Mouse (Mus musculus) testis, adult 2 months (tissue): ENCODE data around the gene Mpp3. TPM values are rescaled to one million over a fixed set of nuclear protein-coding genes. Genes with fewer than 3 reads are reported as not detected.

Source experiments
- H3K27ac ChIP-seq: fragments of 200-500 bp; 2 replicates; pipeline ENCODE4 v1.5.1; 2012; ENCODE audit warnings: low read depth, low read length; ENCODE audit not compliant: control insufficient read depth, insufficient read depth
- H3K27me3 ChIP-seq: fragments of 200-500 bp; 2 replicates; pipeline ENCODE4 v1.6.1; 2012; ENCODE audit warnings: mild to moderate bottlenecking, low read length, moderate library complexity; ENCODE audit not compliant: control insufficient read depth, insufficient read depth
- H3K36me3 ChIP-seq: fragments of 200-500 bp; 2 replicates; pipeline ENCODE4 v1.6.1; 2012; ENCODE audit warnings: mild to moderate bottlenecking, low read length; ENCODE audit not compliant: control insufficient read depth, insufficient read depth
- H3K4me1 ChIP-seq: fragments of 200-500 bp; 2 replicates; pipeline ENCODE4 v1.6.1; 2012; ENCODE audit warnings: low read length; ENCODE audit not compliant: control insufficient read depth, insufficient read depth
- H3K4me3 ChIP-seq: fragments of 200-500 bp; 2 replicates; pipeline ENCODE4 v1.5.1; 2012; ENCODE audit warnings: low read depth, mild to moderate bottlenecking, low read length, moderate library complexity, mixed read lengths; ENCODE audit not compliant: control insufficient read depth
- CTCF ChIP-seq: fragments of 200-500 bp; IDR thresholded peaks from 2 replicates; pipeline ENCODE4 v1.5.1; 2012; ENCODE audit warnings: low read depth, mild to moderate bottlenecking, inconsistent platforms, low read length, moderate library complexity; ENCODE audit not compliant: control insufficient read depth, insufficient read depth, insufficient replicate concordance
- POLR2A ChIP-seq: fragments of 200-500 bp; IDR thresholded peaks from 2 replicates; pipeline ENCODE4 v1.6.1; 2012; ENCODE audit warnings: low read depth, mild to moderate bottlenecking, inconsistent platforms, low read length, moderate library complexity; ENCODE audit not compliant: control insufficient read depth
- polyA plus RNA-seq: library from polyadenylated mRNA; depleted of rRNA; stranded (reverse); fragments of >200 nt; gene quantifications from 2 replicates; pipeline ENCODE4 v1.2.3, GENCODE M21; 2012

Mpp3 gene
- polyA plus RNA-seq, 1 experiment: 11.0 TPM

- Histone ChIP-seq H3K4me3 (peak within 1 kb of the TSS; percentile 96), H3K27ac (peak within 1 kb of the TSS; percentile 82), H3K4me1 (peaks cover 12% of the 10 kb centered on the region), H3K36me3 (no peaks in the 10 kb centered on the region), H3K27me3 (no peaks in the 10 kb centered on the region)
- no peak for TF ChIP-seq CTCF
- TF ChIP-seq POLR2A: peak; percentile 66
These were observed 43.9 kb downstream of the Mpp3 start, which contains the start of gene Cfap97d1 for GRCm38 (mm10) chr11:101984054-101985025. Gene Cfap97d1, plus strand, starts transcription at chr11:101984279.

DNA sequence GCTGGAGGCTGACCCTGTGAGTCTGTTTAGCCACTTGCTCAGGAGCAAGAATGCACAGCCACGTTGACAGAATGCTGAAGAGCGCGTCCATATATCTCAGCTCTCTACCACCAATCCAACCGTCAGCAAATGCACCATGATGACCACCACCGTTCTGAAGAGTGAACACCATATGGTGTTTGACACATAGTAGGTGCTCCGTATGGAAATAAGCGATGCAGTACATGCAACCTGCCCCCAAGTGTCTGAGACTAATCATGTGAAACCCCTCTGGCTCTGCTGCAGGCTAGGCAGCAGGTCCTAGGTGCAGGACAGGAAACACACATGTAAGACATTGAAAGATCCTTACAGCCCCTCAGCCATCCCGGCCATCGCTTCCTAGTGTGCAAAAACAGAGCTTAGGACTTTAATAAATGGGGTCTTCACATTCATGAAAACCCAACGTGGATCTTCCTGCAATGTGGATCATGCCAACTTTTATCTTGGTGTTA lies 44.8 kb downstream of the Mpp3 start:
- peak overlapping the region; percentile 0 for H3K4me3 ChIP-seq
- no peak overlapping the region for H3K27ac ChIP-seq
- H3K4me1 ChIP-seq: peaks cover 12% of the 10 kb centered on the region
- no peaks in the 10 kb centered on the region for H3K36me3 ChIP-seq
- H3K27me3 ChIP-seq: no peaks in the 10 kb centered on the region
- TF ChIP-seq POLR2A (no peak), CTCF (no peak)

- H3K27me3 ChIP-seq: no peaks in the 10 kb centered on the region
- H3K4me1 ChIP-seq: peaks cover 12% of the 10 kb centered on the region
- no peak for TF ChIP-seq CTCF
- TF ChIP-seq POLR2A: no peak
- no peak overlapping the region for H3K27ac ChIP-seq
- peak overlapping the region; percentile 1 for H3K4me3 ChIP-seq
- H3K36me3 ChIP-seq: no peaks in the 10 kb centered on the region
These were observed 45.3 kb downstream of the Mpp3 start for GRCm38 (mm10) chr11:101982981-101983411.

DNA sequence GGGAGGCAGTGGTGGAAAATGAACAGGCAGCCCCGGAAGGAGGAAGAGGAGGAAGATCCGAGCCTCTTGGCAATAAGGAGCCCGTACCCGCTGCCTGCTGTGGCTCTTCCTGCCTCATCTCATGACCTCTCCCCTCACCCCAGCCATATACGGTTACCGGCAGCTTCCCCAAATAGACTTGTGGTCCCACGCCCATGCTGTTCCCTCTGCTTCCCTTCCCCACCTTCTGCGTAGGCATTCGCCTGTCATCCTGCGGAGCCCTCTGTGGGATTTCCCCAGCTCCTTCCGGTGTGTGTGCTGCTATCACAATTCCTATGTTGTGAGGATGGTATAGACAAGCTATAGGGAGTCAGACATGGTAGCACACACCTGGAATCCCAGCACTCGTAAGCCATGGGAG lies 46.4 kb downstream of the Mpp3 start:
- peaks cover 12% of the 10 kb centered on the region for H3K4me1 ChIP-seq
- H3K36me3 ChIP-seq: no peaks in the 10 kb centered on the region
- no peaks in the 10 kb centered on the region for H3K27me3 ChIP-seq
- no peak overlapping the region for H3K4me3 ChIP-seq
- no peak overlapping the region for H3K27ac ChIP-seq
- no peak for TF ChIP-seq CTCF
- TF ChIP-seq POLR2A: no peak

DNA sequence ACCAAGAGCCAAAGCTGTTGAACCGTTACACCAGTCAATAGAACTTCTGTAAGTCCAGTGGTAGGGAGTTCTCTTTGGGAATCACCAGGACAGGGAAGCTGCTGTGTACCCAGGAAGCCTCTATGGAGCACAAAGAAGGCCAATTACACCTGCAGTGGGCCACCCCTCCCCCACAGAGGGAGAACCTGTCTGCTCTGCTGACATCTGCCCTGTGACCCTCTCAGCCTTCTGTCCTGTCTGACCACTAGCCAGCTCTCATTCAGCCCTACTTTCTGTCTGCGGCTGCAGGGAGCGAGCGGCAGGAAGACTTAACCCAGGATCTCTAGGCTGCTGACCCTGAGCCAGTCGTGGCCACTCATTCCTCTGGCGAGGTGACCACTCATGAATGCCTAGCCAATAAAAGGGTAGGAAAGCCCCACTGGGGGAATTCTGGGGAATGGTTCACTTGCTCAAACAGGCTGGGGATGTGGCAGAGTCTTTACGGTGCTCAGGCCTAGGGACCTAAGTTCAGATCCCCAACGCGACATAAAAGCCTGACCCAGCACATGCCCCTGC lies 47.6 kb downstream of the Mpp3 start:
- H3K4me3 ChIP-seq: no peak overlapping the region
- peaks cover 10% of the 10 kb centered on the region for H3K4me1 ChIP-seq
- no peak overlapping the region for H3K27ac ChIP-seq
- H3K36me3 ChIP-seq: no peaks in the 10 kb centered on the region
- TF ChIP-seq POLR2A (no peak), CTCF (no peak)
- no peaks in the 10 kb centered on the region for H3K27me3 ChIP-seq

- Histone ChIP-seq H3K4me3 (no peak overlapping the region), H3K4me1 (peaks cover 5% of the 10 kb centered on the region), H3K27me3 (no peaks in the 10 kb centered on the region), H3K36me3 (no peaks in the 10 kb centered on the region), H3K27ac (no peak overlapping the region)
- TF ChIP-seq CTCF (no peak), POLR2A (no peak)
These were observed 49.1 kb downstream of the Mpp3 start for GRCm38 (mm10) chr11:101979140-101979539.

DNA sequence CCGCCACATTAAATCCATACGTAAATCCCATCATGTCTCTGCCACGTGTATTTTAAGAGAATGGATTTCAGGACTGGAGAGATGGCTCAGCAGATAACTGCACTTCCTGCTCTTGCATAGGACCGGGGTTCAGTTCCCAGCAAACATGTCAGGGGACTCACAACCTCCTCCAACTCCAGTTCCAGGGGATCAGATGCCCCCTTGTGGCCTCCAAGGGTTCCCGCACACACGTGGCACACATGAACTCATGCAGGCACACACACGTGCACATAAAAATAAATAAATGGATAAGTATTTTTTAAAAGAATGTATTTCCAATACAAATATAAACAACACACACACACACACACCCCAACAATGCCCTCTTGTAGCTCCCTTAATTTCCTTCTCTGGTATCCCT lies 51.3 kb downstream of the Mpp3 start:
- no peak for TF ChIP-seq POLR2A
- Histone ChIP-seq H3K27ac (no peak overlapping the region), H3K4me1 (peaks cover 4% of the 10 kb centered on the region), H3K4me3 (no peak overlapping the region), H3K36me3 (no peaks in the 10 kb centered on the region), H3K27me3 (no peaks in the 10 kb centered on the region)
